Mouse (Mus musculus) embryonic stem cell, embryonic (primary cell): ENCODE measurements around the gene Gm17622.

ENCODE experiments used
- CTCF ChIA-PET, 4 experiments: fragments of 300-600 bp in 2 of 4; fragments of 350-600 bp in 2 of 4; sonication (Branson Sonifier 250); formaldehyde crosslinking; loops; one replicate each; lab custom pipeline; 2022; ENCODE audit warnings: inconsistent platforms in 2 of 4; lab: Charles Lee
- POLR2A ChIA-PET, 4 experiments: fragments of 300-600 bp in 2 of 4; fragments of 350-600 bp in 2 of 4; sonication (Branson Sonifier 250); formaldehyde crosslinking; loops; one replicate each; lab custom pipeline; 2022; ENCODE audit warnings: antibody characterized with exemption in 4 of 4, inconsistent platforms in 1 of 4; lab: Charles Lee

Gene Gm17622

DNA sequence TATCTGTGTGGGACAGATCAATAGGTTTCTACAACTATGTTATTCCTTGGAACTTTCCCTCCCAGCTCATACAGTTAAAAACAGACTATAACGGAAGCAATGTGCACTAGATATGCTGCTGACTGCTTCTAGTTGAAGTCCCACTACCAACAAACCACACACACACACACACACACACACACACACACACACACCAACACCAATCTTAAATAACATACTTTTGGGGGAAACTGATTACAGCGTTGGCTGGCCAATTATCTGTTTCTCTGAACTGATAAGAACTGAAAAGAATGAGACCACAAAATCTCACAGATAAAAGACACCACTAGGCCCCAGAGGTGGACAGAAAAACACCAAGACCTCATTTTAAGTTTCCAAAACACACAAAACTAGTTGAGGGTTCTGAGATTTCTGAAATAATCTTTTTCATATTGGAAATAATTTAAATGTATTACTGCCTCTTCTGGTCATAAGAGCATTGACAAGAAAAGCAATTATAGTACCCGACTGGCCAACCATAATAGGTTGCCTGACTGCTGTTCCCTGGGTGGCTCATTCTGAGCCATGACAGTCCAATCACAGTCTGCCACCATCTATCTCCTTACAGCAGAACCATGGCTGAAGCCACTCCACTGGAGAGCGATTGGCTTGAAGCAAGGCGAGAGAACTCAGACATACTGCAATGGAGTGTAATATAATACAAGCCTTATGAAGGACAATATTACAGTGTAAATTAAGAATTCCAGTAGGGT lies 46.5 kb downstream of the Gm17622 start:
- POLR2A ChIA-PET: no interaction called here

DNA sequence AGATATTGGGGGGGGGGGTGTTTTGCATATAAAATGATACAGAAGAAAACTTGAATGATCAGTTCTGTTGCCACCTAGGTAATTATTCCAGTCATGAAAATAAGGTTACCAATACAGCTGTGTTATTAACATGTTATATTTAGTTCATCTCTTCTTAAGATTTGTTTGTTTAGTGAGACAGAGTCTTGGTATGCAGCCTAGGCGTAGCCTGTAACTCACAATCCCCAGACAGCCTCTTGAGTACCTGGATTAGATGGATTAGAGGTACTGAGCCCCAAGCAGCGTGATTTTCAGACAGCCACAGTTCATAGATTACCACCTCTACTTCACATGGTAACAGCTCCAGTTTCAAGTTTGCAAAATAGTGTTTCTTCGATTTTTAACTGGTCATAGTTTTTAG lies 47.6 kb downstream of the Gm17622 start:
- ChIA-PET POLR2A (interaction anchor here in 2 of 4 experiments (0.6 to 0.7 kb wide), 2 partner anchors 31 to 866 kb away, joined by 3 read pairs; no protein-coding TSS in a partner anchor), CTCF (interaction anchor here in 1 of 4 experiments (0.6 kb wide), 1 partner anchor 24 kb away, joined by 5 read pairs; no protein-coding TSS in a partner anchor)

More for the DNA sequence above, 46.5 kb downstream of the Gm17622 start:
- CTCF ChIA-PET: no interaction called here
